Mouse (Mus musculus) forebrain, embryonic 16.5 days (tissue): ENCODE results near the gene Rhbdf2. TPM values are rescaled to one million over a fixed set of nuclear protein-coding genes. Genes with fewer than 3 reads are reported as not detected.

ENCODE experiments used
- ATAC-seq: fragments of 200-750 bp; cut with Nextera tagmentation; 2 replicates; pipeline ENCODE4 v1.8.0; 2017; ENCODE audit warnings: mild to moderate bottlenecking, moderate library complexity
- H3K27ac ChIP-seq: fragments of 300-500 bp; sonication (generic); 2 replicates; pipeline ENCODE4 v1.5.1; 2014; ENCODE audit warnings: low read length, control low read depth
- H3K27me3 ChIP-seq: fragments of 300-500 bp; sonication (generic); replicated peaks from 2 replicates; pipeline ENCODE4 v1.6.1; 2014; ENCODE audit warnings: low read length; ENCODE audit not compliant: control insufficient read depth, insufficient read depth
- H3K36me3 ChIP-seq: fragments of 300-500 bp; sonication (generic); 2 replicates; pipeline ENCODE4 v1.6.1; 2014; ENCODE audit not compliant: control insufficient read depth, insufficient read depth
- H3K4me1 ChIP-seq: fragments of 300-500 bp; sonication (generic); replicated peaks from 2 replicates; pipeline ENCODE4 v1.6.1; 2014; ENCODE audit warnings: low read length; ENCODE audit not compliant: control insufficient read depth, insufficient read depth
- H3K4me2 ChIP-seq: fragments of 300-500 bp; sonication (generic); 2 replicates; pipeline ENCODE4 v1.6.1; 2014; ENCODE audit warnings: mild to moderate bottlenecking, low read length, control low read depth
- H3K4me3 ChIP-seq: fragments of 300-500 bp; sonication (generic); replicated peaks from 2 replicates; pipeline ENCODE4 v1.5.1; 2014; ENCODE audit warnings: mild to moderate bottlenecking, low read length, control low read depth
- H3K9ac ChIP-seq: fragments of 300-500 bp; sonication (generic); replicated peaks from 2 replicates; pipeline ENCODE4 v1.6.1; 2014; ENCODE audit warnings: low read depth, low read length, control low read depth
- H3K9me3 ChIP-seq: fragments of 300-500 bp; sonication (generic); 2 replicates; pipeline ENCODE4 v1.6.1; 2016; ENCODE audit warnings: low read length; ENCODE audit not compliant: control insufficient read depth
- WGBS: fragments of 180-500 bp; shearing (Covaris S2); extraction: QIAGEN DNeasy Blood & Tissue Kit; methylation state at CpG from one replicate; pipeline ENCODE4 v1.1.7; 2014; 5-methylcytosine and 5-hydroxymethylcytosine counted together
- polyA plus RNA-seq: library from polyadenylated mRNA; unstranded; fragments of >200 nt; fragmentation: Nextera tagmentation; extraction: Ambion mirVana; gene quantifications from 2 replicates; pipeline ENCODE4 v1.2.1, GENCODE M21; 2015

The Rhbdf2 gene
- polyA plus RNA-seq, 1 experiment from 2014 or later = 1.0 TPM

GRCm38 (mm10) chr11:116586310-116586709 is 40.5 kb downstream of the Rhbdf2 start, which contains the start of gene Aanat:
Gene Aanat (plus strand): TSS chr11:116586432.
- H3K9me3 ChIP-seq = no peaks in the 10 kb centered on the region
- ATAC-seq = no peak
- H3K27me3 ChIP-seq = no peaks in the 10 kb centered on the region
- no peak within 1 kb of the TSS for H3K27ac ChIP-seq
- 67% methylated on average over 5 of the region's 5 CpGs for WGBS
- H3K4me1 ChIP-seq = peaks cover 5% of the 10 kb centered on the region
- H3K4me2 ChIP-seq = peak within 1 kb of the TSS; percentile 43
- H3K4me3 ChIP-seq = peak within 1 kb of the TSS; percentile 17; the same call in 1 of the 2 replicates
- H3K36me3 ChIP-seq = no peaks in the 10 kb centered on the region
- no peak within 1 kb of the TSS for H3K9ac ChIP-seq

DNA sequence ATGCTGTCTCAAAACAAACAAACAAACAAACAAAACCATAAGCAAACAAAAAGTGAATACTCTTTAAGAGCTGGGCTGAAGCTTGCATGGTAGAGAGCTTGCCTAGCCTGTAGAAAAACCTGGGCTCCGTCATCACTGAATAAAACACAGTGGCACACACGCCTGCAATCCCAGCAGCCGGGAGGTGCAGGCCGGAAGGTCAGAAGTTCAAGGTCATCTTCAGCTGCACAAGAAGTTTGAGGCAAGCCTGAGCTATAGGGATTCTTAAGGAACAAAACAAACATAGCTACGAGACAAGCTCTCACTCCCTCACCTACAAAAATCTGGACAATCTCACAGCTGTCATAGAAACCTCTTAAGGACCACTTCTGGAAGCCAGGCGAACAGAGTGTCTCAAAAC is 41.1 kb downstream of the Rhbdf2 start:
- H3K4me3 ChIP-seq = no peak overlapping the region
- H3K4me2 ChIP-seq = no peak overlapping the region
- H3K36me3 ChIP-seq = no peaks in the 10 kb centered on the region
- H3K9ac ChIP-seq = no peak overlapping the region
- no peaks in the 10 kb centered on the region for H3K9me3 ChIP-seq
- H3K27me3 ChIP-seq = no peaks in the 10 kb centered on the region
- no peak overlapping the region for H3K27ac ChIP-seq
- H3K4me1 ChIP-seq = peaks cover 5% of the 10 kb centered on the region
- ATAC-seq = no peak
- WGBS = 83% methylated on average over 6 of the region's 6 CpGs

DNA sequence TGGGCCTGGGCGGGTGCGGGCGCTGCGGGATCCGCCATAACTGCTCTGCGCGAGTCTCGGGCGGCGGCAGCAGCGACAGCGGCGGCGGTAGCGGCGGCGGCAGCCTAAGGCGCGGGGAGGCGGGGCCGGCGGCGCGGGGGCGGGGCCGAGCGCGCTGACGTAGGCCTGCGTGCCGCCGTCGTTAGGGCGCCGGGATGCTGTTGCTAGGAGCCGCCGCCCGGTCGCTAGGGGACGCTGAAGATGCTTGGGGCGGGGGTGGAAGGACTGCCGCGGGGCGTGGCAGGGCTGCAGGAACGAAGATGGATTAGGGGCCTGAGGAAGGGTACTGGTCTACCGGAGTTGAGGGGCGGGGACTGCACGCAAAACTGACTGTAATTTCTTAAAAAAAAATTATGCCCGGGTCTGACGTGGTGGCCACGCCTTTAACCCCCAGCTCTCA is 45.4 kb downstream of the Rhbdf2 start, which contains the start of gene Ube2o:
TSS of gene Ube2o (minus strand) at position 72 of the 439 bp plus-strand sequence.
- H3K27me3 ChIP-seq = no peaks in the 10 kb centered on the region
- no peaks in the 10 kb centered on the region for H3K9me3 ChIP-seq
- peak within 1 kb of the TSS; percentile 90 for H3K27ac ChIP-seq
- ATAC-seq = peak; percentile 95
- H3K4me1 ChIP-seq = peaks cover 24% of the 10 kb centered on the region
- peak within 1 kb of the TSS; percentile 95 for H3K9ac ChIP-seq
- no peaks in the 10 kb centered on the region for H3K36me3 ChIP-seq
- WGBS = 1% methylated on average over 38 of the region's 51 CpGs
- peak within 1 kb of the TSS; percentile 77 for H3K4me2 ChIP-seq
- H3K4me3 ChIP-seq = peak within 1 kb of the TSS; percentile 94

GRCm38 (mm10) chr11:116580711-116581375 is 46.0 kb downstream of the Rhbdf2 start:
- H3K4me1 ChIP-seq = peaks cover 26% of the 10 kb centered on the region
- WGBS = under 1% methylated on average over 84 of the region's 91 CpGs
- peak overlapping the region; percentile 90 for H3K27ac ChIP-seq

DNA sequence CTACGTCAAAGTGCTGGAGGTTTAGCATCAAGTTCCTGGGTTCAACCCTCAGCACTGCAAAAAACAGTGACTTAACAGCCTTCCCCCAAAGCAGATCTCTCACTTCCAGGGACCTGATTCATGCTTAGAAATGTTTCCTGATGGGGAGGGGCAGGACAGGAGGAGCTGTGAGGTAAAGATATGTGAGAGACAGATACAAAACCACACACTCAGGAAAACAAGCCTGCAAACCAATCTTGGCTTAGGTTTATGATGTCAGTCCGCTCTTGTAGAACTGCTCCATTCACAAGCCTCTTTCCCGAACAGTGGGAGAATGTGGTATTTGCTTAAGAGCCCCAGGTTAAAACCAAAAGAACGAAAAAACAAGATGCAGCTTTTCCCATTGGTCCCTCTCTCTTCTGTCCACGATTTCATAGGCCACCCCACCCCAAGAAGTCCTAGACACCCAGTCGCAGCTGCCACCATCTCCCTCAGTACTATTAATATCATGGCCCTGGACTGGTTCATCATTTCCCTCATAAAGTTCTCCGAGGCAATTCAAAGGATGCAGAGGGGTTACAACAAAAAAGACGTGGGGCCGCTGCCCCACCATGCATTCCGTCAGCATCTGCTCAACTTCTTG is 46.7 kb downstream of the Rhbdf2 start:
- Histone ChIP-seq H3K9me3 (no peaks in the 10 kb centered on the region), H3K27me3 (no peaks in the 10 kb centered on the region), H3K4me1 (peaks cover 26% of the 10 kb centered on the region), H3K9ac (peak overlapping the region; percentile 95), H3K4me2 (peak overlapping the region; percentile 77), H3K36me3 (no peaks in the 10 kb centered on the region), H3K4me3 (peak overlapping the region; percentile 94), H3K27ac (peak overlapping the region; percentile 90)
- 0 out of 2 replicates have a peak, but pooled peaks have one; percentile 8 for ATAC-seq
- WGBS = 13% methylated on average over 10 of the region's 10 CpGs

More at GRCm38 (mm10) chr11:116580711-116581375, 46.0 kb downstream of the Rhbdf2 start:
- Histone ChIP-seq H3K36me3 (no peaks in the 10 kb centered on the region), H3K27me3 (no peaks in the 10 kb centered on the region), H3K9me3 (no peaks in the 10 kb centered on the region), H3K4me2 (peak overlapping the region; percentile 77), H3K4me3 (peak overlapping the region; percentile 94), H3K9ac (peak overlapping the region; percentile 95)
- ATAC-seq = peak; percentile 69

- WGBS = 85% methylated on average over 3 of the region's 3 CpGs
- no peak overlapping the region for H3K27ac ChIP-seq
- ATAC-seq = no peak
- no peaks in the 10 kb centered on the region for H3K9me3 ChIP-seq
- H3K36me3 ChIP-seq = no peaks in the 10 kb centered on the region
- H3K4me1 ChIP-seq = peaks cover 33% of the 10 kb centered on the region
- H3K27me3 ChIP-seq = no peaks in the 10 kb centered on the region
- H3K4me2 ChIP-seq = no peak overlapping the region; the same call in 1 of the 2 replicates
- no peak overlapping the region for H3K4me3 ChIP-seq
- H3K9ac ChIP-seq = no peak overlapping the region
Measured at GRCm38 (mm10) chr11:116579280-116579679, 47.5 kb downstream of the Rhbdf2 start.

GRCm38 (mm10) chr11:116575396-116575795 is 51.4 kb downstream of the Rhbdf2 start:
- no peak for ATAC-seq
- H3K9me3 ChIP-seq = no peaks in the 10 kb centered on the region
- no peak overlapping the region for H3K4me2 ChIP-seq
- H3K4me3 ChIP-seq = no peak overlapping the region
- no peak overlapping the region for H3K9ac ChIP-seq
- no peaks in the 10 kb centered on the region for H3K27me3 ChIP-seq
- whole genome bisulfite sequencing = 93% methylated on average over 2 of the region's 2 CpGs
- peaks cover 52% of the 10 kb centered on the region for H3K4me1 ChIP-seq
- H3K27ac ChIP-seq = no peak overlapping the region
- H3K36me3 ChIP-seq = no peaks in the 10 kb centered on the region

GRCm38 (mm10) chr11:116574982-116575381 is 51.8 kb downstream of the Rhbdf2 start:
- Histone ChIP-seq H3K27me3 (no peaks in the 10 kb centered on the region), H3K9me3 (no peaks in the 10 kb centered on the region), H3K4me2 (no peak overlapping the region), H3K9ac (no peak overlapping the region), H3K4me3 (no peak overlapping the region), H3K36me3 (no peaks in the 10 kb centered on the region), H3K27ac (no peak overlapping the region), H3K4me1 (peaks cover 48% of the 10 kb centered on the region)
- ATAC-seq = no peak
- 72% methylated on average over 6 of the region's 6 CpGs for WGBS

- Histone ChIP-seq H3K36me3 (no peaks in the 10 kb centered on the region), H3K27ac (no peak overlapping the region), H3K9me3 (no peaks in the 10 kb centered on the region), H3K4me3 (no peak overlapping the region), H3K4me1 (peaks cover 44% of the 10 kb centered on the region), H3K27me3 (no peaks in the 10 kb centered on the region), H3K4me2 (no peak overlapping the region), H3K9ac (no peak overlapping the region)
- no peak for ATAC-seq
- WGBS = 58% methylated on average over 6 of the region's 6 CpGs
Measured at GRCm38 (mm10) chr11:116574486-116574885, 52.3 kb downstream of the Rhbdf2 start.
